Mouse (Mus musculus): ENCODE results near the gene Nelfb. TPM values are rescaled to one million over a fixed set of nuclear protein-coding genes. Genes with fewer than 3 reads are reported as not detected.

Nelfb gene
- polyA plus RNA-seq, 1 experiment from 2014 or later, result 99.9 TPM

DNA sequence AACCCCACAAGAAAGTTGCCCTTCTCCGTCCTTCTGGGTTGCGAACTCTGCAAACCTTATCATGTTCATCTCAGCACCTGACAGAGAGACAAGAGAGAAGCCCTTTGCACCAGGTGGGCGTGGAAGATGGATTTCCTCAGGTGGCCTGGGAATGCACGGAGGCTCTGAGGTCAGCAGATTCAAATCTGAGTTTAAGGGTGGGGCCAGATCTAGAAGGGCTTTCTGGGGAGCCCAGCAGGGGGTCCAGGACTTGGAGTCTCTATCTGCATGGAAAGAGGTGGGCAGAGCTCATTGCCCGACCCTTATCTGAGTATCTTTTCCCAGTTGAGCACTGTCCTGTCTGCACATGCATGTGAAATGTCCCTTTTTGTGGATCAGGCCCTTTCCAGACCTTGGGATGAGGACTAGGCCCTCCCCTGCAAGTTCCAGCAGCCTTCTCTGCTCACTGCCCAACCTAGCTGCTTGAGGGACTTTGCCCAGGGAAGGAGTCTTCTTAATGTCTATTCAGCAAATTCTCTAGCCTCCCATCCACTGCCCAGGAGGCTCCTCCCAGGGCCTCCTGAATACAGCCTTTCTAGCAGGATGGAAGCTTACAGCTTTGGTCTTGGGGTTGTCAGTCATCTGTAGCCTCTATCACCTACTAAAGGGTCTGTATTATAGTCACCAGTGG, 23.4 kb upstream of the Nelfb start:
- H3K9ac ChIP-seq (ENCODE audit: low read depth, low read length), result peak overlapping the region; percentile 19; the same call in 1 of the 2 replicates
- peak; percentile 77 for ATAC-seq
- peaks cover 37% of the 10 kb centered on the region for H3K4me1 ChIP-seq (ENCODE audit: control insufficient read depth, insufficient read depth, low read length)
- no peaks in the 10 kb centered on the region for H3K36me3 ChIP-seq (ENCODE audit: control insufficient read depth, insufficient read depth, low read length)
- no peaks in the 10 kb centered on the region for H3K27me3 ChIP-seq (replicated peaks; ENCODE audit: control insufficient read depth, insufficient read depth, low read length)
- H3K4me2 ChIP-seq (ENCODE audit: low read depth, low read length), result peak overlapping the region; percentile 38
- 55% methylated on average over 5 of the region's 5 CpGs for WGBS
- no peaks in the 10 kb centered on the region for H3K9me3 ChIP-seq (ENCODE audit: control insufficient read depth, low read length)
- 0 out of 2 replicates have a peak overlapping the region, but pooled peaks have one; percentile 14 for H3K4me3 ChIP-seq (ENCODE audit: low read length)
- H3K27ac ChIP-seq (ENCODE audit: low read length), result peak overlapping the region; percentile 90

DNA sequence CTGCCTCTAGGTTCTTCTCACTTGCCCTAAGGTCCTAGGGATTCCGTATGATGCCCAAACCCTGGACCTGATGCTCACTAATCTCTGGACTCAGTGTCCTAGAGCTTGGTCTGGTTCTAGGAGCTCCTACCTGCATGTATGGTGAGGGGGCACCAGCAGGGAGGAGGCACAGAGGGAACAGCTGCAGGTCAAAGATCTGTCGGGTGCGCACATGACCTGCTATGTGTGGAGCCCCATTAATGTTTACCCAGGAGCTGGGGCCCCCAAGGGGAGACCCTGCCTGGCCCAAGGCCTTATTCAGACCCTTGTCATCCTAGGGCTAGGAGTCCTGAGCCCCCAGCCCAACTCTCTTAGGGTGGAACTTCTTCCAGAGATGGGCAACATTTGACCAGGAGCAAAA, 22.8 kb upstream of the Nelfb start, which contains the start of gene Slc34a3:
TSS of gene Slc34a3 (minus strand) at position 315 of the 400 bp plus-strand sequence.
- H3K27me3 ChIP-seq (replicated peaks; ENCODE audit: control insufficient read depth, insufficient read depth, low read length), result no peaks in the 10 kb centered on the region
- H3K4me3 ChIP-seq (ENCODE audit: low read length), result 0 out of 2 replicates have a peak within 1 kb of the TSS, but pooled peaks have one; percentile 14
- H3K36me3 ChIP-seq (ENCODE audit: control insufficient read depth, insufficient read depth, low read length), result no peaks in the 10 kb centered on the region
- peak within 1 kb of the TSS; percentile 90 for H3K27ac ChIP-seq (ENCODE audit: low read length)
- WGBS, result 62% methylated on average over 3 of the region's 3 CpGs
- H3K9me3 ChIP-seq (ENCODE audit: control insufficient read depth, low read length), result no peaks in the 10 kb centered on the region
- peak; percentile 73 for ATAC-seq
- peaks cover 39% of the 10 kb centered on the region for H3K4me1 ChIP-seq (ENCODE audit: control insufficient read depth, insufficient read depth, low read length)
- peak within 1 kb of the TSS; percentile 55 for H3K9ac ChIP-seq (ENCODE audit: low read depth, low read length)
- H3K4me2 ChIP-seq (ENCODE audit: low read depth, low read length), result peak within 1 kb of the TSS; percentile 38

DNA sequence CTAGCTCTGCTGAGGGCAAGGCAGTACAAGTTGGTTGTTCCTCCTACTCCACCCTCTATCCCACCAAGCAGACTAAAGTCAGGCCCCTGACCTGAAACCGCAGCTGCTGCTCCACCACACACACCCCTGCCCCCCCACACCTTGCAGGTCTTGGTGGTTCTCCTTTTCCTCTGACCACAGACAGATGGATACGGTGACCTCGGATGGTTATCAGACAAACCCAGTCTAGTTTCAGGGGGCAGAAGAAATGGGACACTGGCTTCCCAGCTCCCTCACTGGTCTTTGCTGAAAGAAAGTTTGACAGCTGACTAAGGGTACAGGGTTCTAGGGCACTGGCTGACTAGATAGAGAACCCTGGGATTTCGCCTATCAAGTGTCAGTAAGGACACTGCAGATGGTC, 22.1 kb upstream of the Nelfb start:
- ATAC-seq, result no peak
- peak overlapping the region; percentile 0 for H3K9ac ChIP-seq (ENCODE audit: low read depth, low read length)
- no peaks in the 10 kb centered on the region for H3K27me3 ChIP-seq (replicated peaks; ENCODE audit: control insufficient read depth, insufficient read depth, low read length)
- no peaks in the 10 kb centered on the region for H3K36me3 ChIP-seq (ENCODE audit: control insufficient read depth, insufficient read depth, low read length)
- peaks cover 45% of the 10 kb centered on the region for H3K4me1 ChIP-seq (ENCODE audit: control insufficient read depth, insufficient read depth, low read length)
- H3K9me3 ChIP-seq (ENCODE audit: control insufficient read depth, low read length), result no peaks in the 10 kb centered on the region
- H3K27ac ChIP-seq (ENCODE audit: low read length), result peak overlapping the region; percentile 90
- WGBS, result 78% methylated on average over 4 of the region's 4 CpGs
- H3K4me2 ChIP-seq (ENCODE audit: low read depth, low read length), result 0 out of 2 replicates have a peak overlapping the region, but pooled peaks have one; percentile 38
- H3K4me3 ChIP-seq (ENCODE audit: low read length), result no peak overlapping the region

DNA sequence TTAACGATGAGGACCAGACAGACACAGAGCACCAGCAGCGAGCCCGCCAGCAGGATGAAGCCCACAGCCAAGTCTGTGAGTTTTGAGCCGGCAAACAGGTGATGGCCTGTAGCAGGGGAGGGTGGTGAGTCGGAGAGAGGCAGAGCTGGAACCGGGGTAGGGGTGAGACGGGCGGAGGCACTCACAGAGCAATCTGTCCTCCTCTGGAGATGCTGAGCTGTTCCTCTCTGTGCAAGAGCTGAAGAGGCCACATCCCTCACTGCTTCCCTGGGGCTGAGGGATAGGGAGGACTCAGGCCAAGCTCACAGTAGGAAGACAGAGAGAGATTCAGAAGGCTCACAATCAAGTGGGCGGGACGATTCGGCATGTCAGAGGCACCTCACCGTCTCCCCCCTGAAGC, 19.7 kb upstream of the Nelfb start:
- H3K4me1 ChIP-seq (ENCODE audit: control insufficient read depth, insufficient read depth, low read length), result peaks cover 32% of the 10 kb centered on the region
- WGBS, result 58% methylated on average over 12 of the region's 12 CpGs
- no peak for ATAC-seq
- H3K4me2 ChIP-seq (ENCODE audit: low read depth, low read length), result no peak overlapping the region
- H3K27me3 ChIP-seq (replicated peaks; ENCODE audit: control insufficient read depth, insufficient read depth, low read length), result no peaks in the 10 kb centered on the region
- H3K4me3 ChIP-seq (ENCODE audit: low read length), result no peak overlapping the region
- H3K9ac ChIP-seq (ENCODE audit: low read depth, low read length), result no peak overlapping the region
- H3K36me3 ChIP-seq (ENCODE audit: control insufficient read depth, insufficient read depth, low read length), result no peaks in the 10 kb centered on the region
- H3K9me3 ChIP-seq (ENCODE audit: control insufficient read depth, low read length), result no peaks in the 10 kb centered on the region
- no peak overlapping the region for H3K27ac ChIP-seq (ENCODE audit: low read length)

DNA sequence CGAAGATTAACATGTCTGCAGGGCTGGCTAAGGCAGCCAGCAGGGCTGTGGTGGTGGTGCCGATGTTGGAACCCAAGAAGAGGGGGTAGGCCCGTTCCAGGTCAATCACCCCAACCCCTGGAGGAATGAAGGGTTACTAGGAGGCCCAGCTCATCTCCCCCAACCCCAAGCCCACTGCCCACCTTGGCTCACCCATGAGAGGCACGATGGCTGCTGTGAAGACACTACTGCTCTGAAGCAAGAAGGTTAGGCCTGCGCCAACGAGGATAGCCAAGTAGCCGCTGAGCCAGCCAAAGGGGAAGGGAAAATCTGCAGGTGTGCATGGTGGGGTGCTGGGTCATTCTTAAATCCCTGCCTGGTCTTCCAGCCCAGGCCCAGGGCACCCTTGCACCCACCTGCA, 19.3 kb upstream of the Nelfb start:
- no peaks in the 10 kb centered on the region for H3K36me3 ChIP-seq (ENCODE audit: control insufficient read depth, insufficient read depth, low read length)
- no peak for ATAC-seq
- H3K9me3 ChIP-seq (ENCODE audit: control insufficient read depth, low read length), result no peaks in the 10 kb centered on the region
- H3K27ac ChIP-seq (ENCODE audit: low read length), result no peak overlapping the region
- H3K4me3 ChIP-seq (ENCODE audit: low read length), result no peak overlapping the region
- H3K9ac ChIP-seq (ENCODE audit: low read depth, low read length), result no peak overlapping the region
- no peaks in the 10 kb centered on the region for H3K27me3 ChIP-seq (replicated peaks; ENCODE audit: control insufficient read depth, insufficient read depth, low read length)
- H3K4me2 ChIP-seq (ENCODE audit: low read depth, low read length), result no peak overlapping the region
- peaks cover 31% of the 10 kb centered on the region for H3K4me1 ChIP-seq (ENCODE audit: control insufficient read depth, insufficient read depth, low read length)
- 79% methylated on average over 7 of the region's 7 CpGs for WGBS

DNA sequence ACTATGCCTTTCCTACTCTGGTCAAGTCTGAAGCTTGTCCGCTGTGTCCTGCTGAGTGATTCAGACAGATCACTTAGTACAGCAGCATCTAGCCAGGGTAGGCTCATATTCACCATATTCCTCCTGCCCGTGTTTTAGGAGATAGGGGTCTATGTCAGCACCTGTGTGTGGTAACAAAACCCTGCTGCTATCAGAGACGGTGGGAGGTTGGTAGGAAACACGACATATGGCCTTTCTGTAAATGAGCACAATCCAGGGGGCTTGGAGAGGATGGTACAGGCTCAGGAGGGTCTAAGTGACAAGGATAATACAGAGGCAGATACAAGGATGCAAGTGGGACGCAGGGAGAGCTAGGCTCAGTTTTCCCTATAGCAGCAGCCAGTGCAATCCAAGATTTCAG, 18.3 kb upstream of the Nelfb start:
- Histone ChIP-seq H3K27me3 (replicated peaks; ENCODE audit: control insufficient read depth, insufficient read depth, low read length) (no peaks in the 10 kb centered on the region), H3K27ac (ENCODE audit: low read length) (no peak overlapping the region), H3K9ac (ENCODE audit: low read depth, low read length) (no peak overlapping the region), H3K9me3 (ENCODE audit: control insufficient read depth, low read length) (no peaks in the 10 kb centered on the region), H3K4me3 (ENCODE audit: low read length) (no peak overlapping the region), H3K36me3 (ENCODE audit: control insufficient read depth, insufficient read depth, low read length) (no peaks in the 10 kb centered on the region), H3K4me1 (ENCODE audit: control insufficient read depth, insufficient read depth, low read length) (peaks cover 30% of the 10 kb centered on the region), H3K4me2 (ENCODE audit: low read depth, low read length) (no peak overlapping the region)
- WGBS, result 84% methylated on average over 5 of the region's 5 CpGs
- ATAC-seq, result no peak

DNA sequence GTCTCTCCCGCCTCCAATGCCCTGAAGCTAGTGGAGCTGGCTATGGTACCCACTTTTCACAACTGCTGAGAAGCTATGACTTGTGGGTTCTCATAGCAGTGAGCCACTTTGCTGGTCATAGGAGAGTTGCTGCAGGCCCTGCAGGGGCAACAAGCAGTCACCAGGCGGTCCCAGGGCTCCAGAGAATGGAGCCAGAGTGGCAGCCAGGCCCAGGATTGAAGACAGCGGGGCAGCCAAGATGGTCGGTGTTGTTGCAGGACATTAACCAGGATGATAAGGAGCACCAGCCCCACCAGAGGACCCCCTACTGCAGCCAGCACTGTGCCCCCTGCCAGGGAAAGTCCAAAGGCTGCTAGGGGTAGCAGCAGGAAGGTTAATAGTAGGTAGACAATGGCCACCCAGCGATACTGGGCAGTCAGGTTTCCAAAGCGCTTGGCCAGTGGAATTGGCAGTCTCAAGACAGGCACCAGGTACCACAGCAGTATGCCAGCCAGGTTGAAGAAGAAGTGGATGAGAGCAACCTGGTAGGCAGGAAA, 17.8 kb upstream of the Nelfb start:
- peak overlapping the region; percentile 7; the same call in 1 of the 2 replicates for H3K4me3 ChIP-seq (ENCODE audit: low read length)
- WGBS, result 76% methylated on average over 6 of the region's 6 CpGs
- H3K27ac ChIP-seq (ENCODE audit: low read length), result peak overlapping the region; percentile 78
- H3K4me1 ChIP-seq (ENCODE audit: control insufficient read depth, insufficient read depth, low read length), result peaks cover 30% of the 10 kb centered on the region
- peak overlapping the region; percentile 44 for H3K4me2 ChIP-seq (ENCODE audit: low read depth, low read length)
- no peak for ATAC-seq
- peak overlapping the region; percentile 61; the same call in 1 of the 2 replicates for H3K9ac ChIP-seq (ENCODE audit: low read depth, low read length)
- H3K27me3 ChIP-seq (replicated peaks; ENCODE audit: control insufficient read depth, insufficient read depth, low read length), result no peaks in the 10 kb centered on the region
- no peaks in the 10 kb centered on the region for H3K36me3 ChIP-seq (ENCODE audit: control insufficient read depth, insufficient read depth, low read length)
- H3K9me3 ChIP-seq (ENCODE audit: control insufficient read depth, low read length), result no peaks in the 10 kb centered on the region

DNA sequence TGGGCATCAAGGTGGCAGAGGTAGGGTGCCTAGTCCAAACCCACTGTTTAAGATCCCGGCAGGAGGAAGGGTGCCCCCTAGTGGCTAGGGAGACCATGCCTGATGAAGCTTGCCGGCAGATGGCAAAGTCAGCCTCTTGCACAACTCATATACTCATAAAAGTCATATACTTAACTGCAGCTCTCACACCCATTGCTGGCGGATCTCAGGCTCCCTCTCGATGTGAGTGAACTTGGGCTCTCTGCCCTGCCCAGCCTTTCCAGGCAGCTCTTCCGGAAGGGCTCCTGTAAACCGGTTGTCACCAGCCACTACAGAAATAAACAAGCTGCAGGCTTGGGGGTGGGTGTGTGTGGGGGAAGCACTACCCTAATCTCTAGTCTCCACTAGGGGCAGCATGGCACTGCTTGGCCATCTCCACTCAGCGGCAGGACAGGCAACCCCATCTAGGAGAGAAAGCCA, 17.2 kb upstream of the Nelfb start:
- Histone ChIP-seq H3K9ac (ENCODE audit: low read depth, low read length) (peak overlapping the region; percentile 61), H3K4me1 (ENCODE audit: control insufficient read depth, insufficient read depth, low read length) (peaks cover 28% of the 10 kb centered on the region), H3K27ac (ENCODE audit: low read length) (peak overlapping the region; percentile 78), H3K9me3 (ENCODE audit: control insufficient read depth, low read length) (no peaks in the 10 kb centered on the region), H3K36me3 (ENCODE audit: control insufficient read depth, insufficient read depth, low read length) (no peaks in the 10 kb centered on the region), H3K4me2 (ENCODE audit: low read depth, low read length) (peak overlapping the region; percentile 44), H3K4me3 (ENCODE audit: low read length) (peak overlapping the region; percentile 31), H3K27me3 (replicated peaks; ENCODE audit: control insufficient read depth, insufficient read depth, low read length) (no peaks in the 10 kb centered on the region)
- ATAC-seq, result peak; percentile 32
- under 1% methylated on average over 7 of the region's 7 CpGs for WGBS

DNA sequence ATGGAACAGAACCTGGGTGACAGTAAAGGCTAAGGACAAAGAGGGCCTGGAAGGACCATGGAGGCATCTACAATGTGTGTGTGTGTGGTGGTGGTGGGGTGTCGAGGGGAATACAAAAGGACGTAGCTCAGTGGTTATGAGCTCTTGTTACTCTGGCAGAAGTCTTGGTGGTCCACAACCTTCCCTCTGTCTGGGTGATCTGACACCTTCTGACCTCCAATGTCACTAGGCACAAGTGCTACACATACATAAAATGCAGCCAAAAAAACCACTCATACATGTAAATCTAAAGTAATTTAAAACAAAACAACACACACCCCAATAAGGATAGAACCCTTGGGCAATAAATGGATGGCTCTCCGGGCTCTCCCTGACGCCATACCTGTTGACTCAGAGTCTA, 16.1 kb upstream of the Nelfb start:
- 87% methylated on average over 4 of the region's 4 CpGs for WGBS
- H3K9ac ChIP-seq (ENCODE audit: low read depth, low read length), result no peak overlapping the region
- no peak overlapping the region for H3K27ac ChIP-seq (ENCODE audit: low read length)
- H3K9me3 ChIP-seq (ENCODE audit: control insufficient read depth, low read length), result no peaks in the 10 kb centered on the region
- H3K4me3 ChIP-seq (ENCODE audit: low read length), result no peak overlapping the region
- H3K27me3 ChIP-seq (replicated peaks; ENCODE audit: control insufficient read depth, insufficient read depth, low read length), result no peaks in the 10 kb centered on the region
- H3K4me2 ChIP-seq (ENCODE audit: low read depth, low read length), result no peak overlapping the region
- peaks cover 27% of the 10 kb centered on the region for H3K4me1 ChIP-seq (ENCODE audit: control insufficient read depth, insufficient read depth, low read length)
- H3K36me3 ChIP-seq (ENCODE audit: control insufficient read depth, insufficient read depth, low read length), result no peaks in the 10 kb centered on the region
- no peak for ATAC-seq
